11 mouse cellular contexts compared by ENCODE assay signal in the genomic region with DNA sequence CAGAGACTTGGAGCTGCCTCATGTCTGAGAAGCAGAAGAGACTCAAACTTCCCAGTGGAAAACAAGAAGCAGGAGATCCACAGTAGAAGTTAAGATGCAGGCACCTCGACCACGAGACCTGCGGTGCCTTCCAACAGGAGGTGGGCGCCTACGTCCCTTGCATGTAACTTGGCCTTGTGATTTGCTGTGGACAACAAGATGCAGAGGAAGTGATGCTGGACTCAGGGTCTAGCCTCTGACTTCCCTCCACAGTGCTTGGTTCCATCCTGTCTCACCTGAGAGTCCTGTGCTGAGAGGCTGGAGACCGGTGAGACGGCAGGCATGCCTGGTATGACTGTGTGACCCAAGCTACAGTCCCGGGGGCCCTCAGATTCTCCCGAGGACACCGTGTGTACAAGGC. TPM values are rescaled to one million over a fixed set of nuclear protein-coding genes. Genes with fewer than 3 reads are reported as not detected.
A peak's percentile ranks its signal among the peaks of the same experiment; 100 is the strongest.
DNase-seq lines count a peak whose midpoint lies in the region; ATAC-seq lines count a peak whose summit lies in the region.
"Had no signal": no experiment of that assay in that cellular context is flagged by ENCODE, and none has a peak within 500 bp of the region (broad histone marks: within the 10 kb centered on the region; RNA-seq: fewer than 3 reads in every experiment).

No protein-coding gene starts in this region.

- no peak overlapping the region for H3K9ac ChIP-seq in heart, embryonic 14.5 days (ENCODE audit: low read length)
- H3K9ac ChIP-seq in intestine, embryonic 14.5 days (ENCODE audit: low read length), result no peak overlapping the region
- peak overlapping the region; percentile 40; the same call in 1 of the 2 replicates for H3K9ac ChIP-seq in stomach, embryonic 16.5 days (ENCODE audit: low read length)
- H3K9ac ChIP-seq: forebrain, embryonic 15.5 days; limb, embryonic 12.5 days; midbrain, embryonic 15.5 days had no signal

- H3K4me2 ChIP-seq in heart, embryonic 14.5 days (ENCODE audit: low read length), result peak overlapping the region; percentile 34; the same call in 1 of the 2 replicates
- H3K4me2 ChIP-seq in intestine, embryonic 14.5 days (ENCODE audit: low read length), result no peak overlapping the region
- 0 out of 2 replicates have a peak overlapping the region, but pooled peaks have one; percentile 5 for H3K4me2 ChIP-seq in stomach, embryonic 16.5 days (ENCODE audit: low read depth, low read length)
- H3K4me2 ChIP-seq: forebrain, embryonic 15.5 days; limb, embryonic 12.5 days; midbrain, embryonic 15.5 days had no signal

- H3K36me3 ChIP-seq in heart, embryonic 14.5 days (ENCODE audit: control insufficient read depth, insufficient read depth, low read length), result no peaks in the 10 kb centered on the region
- no peaks in the 10 kb centered on the region for H3K36me3 ChIP-seq in intestine, embryonic 14.5 days (ENCODE audit: control insufficient read depth, insufficient read depth, low read length)
- no peaks in the 10 kb centered on the region for H3K36me3 ChIP-seq in stomach, embryonic 16.5 days (ENCODE audit: control insufficient read depth, insufficient read depth, low read length)
- H3K36me3 ChIP-seq: forebrain, embryonic 15.5 days; limb, embryonic 12.5 days; midbrain, embryonic 15.5 days had no signal

- H3K9me3 ChIP-seq in heart, embryonic 14.5 days (ENCODE audit: control insufficient read depth, low read length), result 0 out of 2 replicates have a peak, but pooled peaks cover 2% of the 10 kb centered on the region
- H3K9me3 ChIP-seq in intestine, embryonic 14.5 days (ENCODE audit: control insufficient read depth, low read length), result peaks cover 3% of the 10 kb centered on the region; the same call in 1 of the 2 replicates
- no peaks in the 10 kb centered on the region for H3K9me3 ChIP-seq in stomach, embryonic 16.5 days (replicated peaks; ENCODE audit: control insufficient read depth, low read length)
- H3K9me3 ChIP-seq: forebrain, embryonic 15.5 days; midbrain, embryonic 15.5 days had no signal

- H3K27me3 ChIP-seq in heart, embryonic 14.5 days (ENCODE audit: control insufficient read depth, insufficient read depth, low read length), result no peaks in the 10 kb centered on the region
- H3K27me3 ChIP-seq in intestine, embryonic 14.5 days (replicated peaks; ENCODE audit: control insufficient read depth, insufficient read depth, low read length), result no peaks in the 10 kb centered on the region
- H3K27me3 ChIP-seq in stomach, embryonic 16.5 days (ENCODE audit: control insufficient read depth, insufficient read depth, low read length), result no peaks in the 10 kb centered on the region
- H3K27me3 ChIP-seq: forebrain, embryonic 15.5 days; midbrain, embryonic 15.5 days had no signal

- peak overlapping the region in 1 of 2 experiments; percentile 61; a peak in 2 of 4 replicates for H3K27ac ChIP-seq in heart, embryonic 14.5 days (replicated peaks in 1 of 2; ENCODE audit: control insufficient read depth in 1 of 2, insufficient read depth in 1 of 2, low read depth in 2 of 2, low read length in 2 of 2)
- peak overlapping the region; percentile 22; the same call in 1 of the 2 replicates for H3K27ac ChIP-seq in intestine, embryonic 14.5 days (ENCODE audit: low read depth)
- peak overlapping the region; percentile 79 for H3K27ac ChIP-seq in stomach, embryonic 16.5 days (ENCODE audit: low read length)
- H3K27ac ChIP-seq: forebrain, embryonic 15.5 days; limb, embryonic 12.5 days; midbrain, embryonic 15.5 days had no signal

- no peak for DNase-seq in heart, adult 9 months (ENCODE audit: low spot score in 2 of 2)
- DNase-seq in lung, postnatal 36 days, result peak; percentile 6
- DNase-seq in lung, postnatal 14 days, result no peak
- DNase-seq in intestine, embryonic 14.5 days (ENCODE audit: low spot score), result no peak
- no peak for DNase-seq in cerebellum, postnatal 36 days

- WGBS in heart, embryonic 14.5 days, result 91% methylated on average over 10 of the region's 10 CpGs
- WGBS in intestine, embryonic 14.5 days, result 94% methylated on average over 10 of the region's 10 CpGs
- 90% methylated on average over 10 of the region's 10 CpGs for WGBS in stomach, embryonic 16.5 days

- no peak for ATAC-seq in heart, embryonic 14.5 days (ENCODE audit: insufficient number of reproducible peaks, insufficient read depth, low FRiP score, low read depth)
- no peak for ATAC-seq in intestine, embryonic 14.5 days (replicated peaks; ENCODE audit: low FRiP score, low TSS enrichment, low read depth)
- no peak for ATAC-seq in stomach, embryonic 16.5 days (ENCODE audit: insufficient read depth, low FRiP score)
- no peak for ATAC-seq in erythroblast, adult 5-6 weeks (replicated peaks; ENCODE audit: low FRiP score, poor library complexity, severe bottlenecking)
- ATAC-seq: forebrain, embryonic 15.5 days; midbrain, embryonic 15.5 days had no signal

- no peak overlapping the region for H3K4me3 ChIP-seq in heart, embryonic 14.5 days (ENCODE audit: control insufficient read depth in 1 of 2, insufficient read depth in 1 of 2, low read depth in 1 of 2, low read length in 2 of 2)
- H3K4me3 ChIP-seq in intestine, embryonic 14.5 days (ENCODE audit: low read depth, low read length), result no peak overlapping the region
- H3K4me3 ChIP-seq in stomach, embryonic 16.5 days (replicated peaks; ENCODE audit: low read length), result 0 out of 2 replicates have a peak overlapping the region, but pooled peaks have one; percentile 13
- H3K4me3 ChIP-seq: forebrain, embryonic 15.5 days; limb, embryonic 12.5 days; midbrain, embryonic 15.5 days had no signal

- H3K4me1 ChIP-seq in heart, embryonic 14.5 days (ENCODE audit: control insufficient read depth in 2 of 2, insufficient read depth in 2 of 2, low read length in 2 of 2), result peaks cover 30 to 33% of the 10 kb centered on the region in 2 experiments
- H3K4me1 ChIP-seq in intestine, embryonic 14.5 days (replicated peaks; ENCODE audit: control insufficient read depth, insufficient read depth, low read length), result peaks cover 29% of the 10 kb centered on the region
- H3K4me1 ChIP-seq in stomach, embryonic 16.5 days (ENCODE audit: control insufficient read depth, insufficient read depth, low read length), result peaks cover 15% of the 10 kb centered on the region; the same call in 1 of the 2 replicates

RNA-seq across cellular contexts. Expression of gene Dnah17, which starts 16.0 kb away (rescaled TPM):
- 0.11 and 0.23 TPM in 2 replicates for polyA plus RNA-seq in heart, embryonic 14.5 days (2014; fragmentation: Nextera tagmentation; extraction: Ambion mirVana)
- polyA plus RNA-seq in intestine, embryonic 14.5 days (2014; fragmentation: Nextera tagmentation; extraction: Ambion mirVana), result 0.14 and 0.26 TPM in 2 replicates
- 0.13 and 0.14 TPM in 2 replicates for polyA plus RNA-seq in stomach, embryonic 16.5 days (2015; fragmentation: Nextera tagmentation; extraction: Ambion mirVana)
- total RNA-seq in erythroblast, adult 5-6 weeks (2015; ENCODE audit: low replicate concordance), result under 0.01 TPM in 1 of 2 replicates, not detected in the other
- not detected in 2 replicates for total RNA-seq in erythroblast, adult 5-6 weeks (2017; ENCODE audit: low replicate concordance)
